Mouse (Mus musculus) E14TG2a.4 (cell line): ENCODE measurements at regions not wholly inside any gene's neighbourhood (a gene's known extent, or its start where the extent isn't known, plus 50 kb on each side); places are given as distances from the start of the nearest gene placed in this dataset.

Source experiments
- H3K27me3 ChIP-seq: 2 replicates; pipeline ENCODE4 v1.6.1; 2014; ENCODE audit warnings: low read length, control low read depth; ENCODE audit not compliant: insufficient read depth
- H3K36me3 ChIP-seq: 2 replicates; pipeline ENCODE4 v1.6.1; 2014; ENCODE audit warnings: low read length, control low read depth; ENCODE audit not compliant: insufficient read depth
- H3K4me1 ChIP-seq: replicated peaks from 2 replicates; pipeline ENCODE4 v1.6.1; 2014; ENCODE audit warnings: low read depth, low read length, control low read depth
- H3K4me3 ChIP-seq: replicated peaks from 2 replicates; pipeline ENCODE4 v1.5.1; 2014; ENCODE audit warnings: mild to moderate bottlenecking, low read length
- H3K9me3 ChIP-seq: 2 replicates; pipeline ENCODE4 v1.6.1; 2014; ENCODE audit warnings: low read length, control low read depth
- CTCF ChIP-seq: conservative IDR thresholded peaks from 2 replicates; pipeline ENCODE4 v1.5.1; 2014; ENCODE audit warnings: low read length
- NANOG ChIP-seq: IDR thresholded peaks from 2 replicates; pipeline ENCODE4 v1.6.1; 2014; ENCODE audit warnings: borderline replicate concordance, low read length, mixed read lengths
- POU5F1 ChIP-seq: IDR thresholded peaks from 2 replicates; pipeline ENCODE4 v1.6.1; 2014; ENCODE audit warnings: low read length, borderline replicate concordance

DNA sequence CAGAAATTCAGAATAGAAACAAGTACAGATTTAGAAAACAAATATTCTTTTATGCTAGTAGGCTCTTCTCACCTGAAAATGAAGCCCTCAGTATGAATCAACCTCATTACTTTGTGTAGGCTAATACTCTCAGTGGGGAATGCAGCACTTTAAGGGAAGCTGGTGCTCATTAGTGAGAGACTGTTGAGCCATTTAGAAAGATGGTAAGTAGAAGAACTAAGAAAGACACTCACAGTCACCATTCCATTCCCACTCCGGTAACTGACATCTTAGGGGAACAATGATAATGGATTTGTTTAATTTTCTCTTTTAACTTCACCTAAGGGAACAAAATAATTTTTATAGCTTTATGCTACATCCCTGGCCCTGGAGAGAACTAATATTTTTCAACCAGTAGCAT lies 648.0 kb upstream of the Nova1 start:
- Histone ChIP-seq H3K27me3 (no peaks in the 10 kb centered on the region), H3K4me3 (no peak overlapping the region), H3K4me1 (no peaks in the 10 kb centered on the region), H3K36me3 (no peaks in the 10 kb centered on the region), H3K9me3 (0 out of 2 replicates have a peak, but pooled peaks cover 3% of the 10 kb centered on the region)
- no peak for TF ChIP-seq CTCF
- no peak for TF ChIP-seq NANOG
- no peak for TF ChIP-seq POU5F1

DNA sequence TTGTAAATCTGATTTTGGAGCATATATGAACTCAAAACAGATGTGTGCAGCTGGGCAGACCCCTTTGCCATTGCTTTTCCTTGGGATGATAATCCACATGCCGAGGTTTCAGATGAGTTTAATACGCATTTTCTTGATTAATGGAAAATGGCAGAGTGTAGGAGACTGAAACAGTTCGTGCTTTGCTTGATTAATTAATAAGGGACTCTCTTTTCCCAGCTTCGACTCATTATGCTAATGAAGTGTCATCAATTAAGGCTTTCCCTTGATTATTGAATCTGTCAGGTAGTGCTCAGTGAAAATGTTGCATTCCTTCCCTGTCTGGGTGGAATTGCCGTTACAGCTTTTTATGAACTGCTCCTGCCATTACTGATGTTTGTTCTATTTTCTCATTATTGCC lies 647.2 kb upstream of the Nova1 start:
- Histone ChIP-seq H3K9me3 (0 out of 2 replicates have a peak, but pooled peaks cover 3% of the 10 kb centered on the region), H3K4me1 (no peaks in the 10 kb centered on the region), H3K36me3 (no peaks in the 10 kb centered on the region), H3K27me3 (no peaks in the 10 kb centered on the region), H3K4me3 (no peak overlapping the region)
- TF ChIP-seq POU5F1 (no peak), CTCF (no peak), NANOG (no peak)

DNA sequence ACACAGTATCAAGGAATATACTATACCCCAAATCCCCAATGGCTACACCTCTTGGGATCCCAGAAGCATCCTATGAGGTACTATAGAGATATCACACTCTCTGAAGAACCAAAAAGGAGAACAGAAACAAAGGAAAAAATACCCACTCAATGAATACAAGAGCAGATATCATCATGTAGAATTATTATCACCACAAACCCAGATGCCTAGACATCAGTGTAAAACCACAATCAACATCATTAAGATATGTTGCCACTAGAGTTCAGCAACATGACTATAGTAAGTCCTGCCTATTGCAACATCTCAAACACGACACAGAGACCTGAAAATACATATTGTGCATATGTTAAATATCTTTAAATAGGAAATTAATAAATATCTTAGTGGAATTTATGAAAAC lies 612.9 kb upstream of the Nova1 start:
- H3K4me3 ChIP-seq = no peak overlapping the region
- TF ChIP-seq NANOG (no peak), POU5F1 (no peak), CTCF (no peak)
- no peaks in the 10 kb centered on the region for H3K36me3 ChIP-seq
- no peaks in the 10 kb centered on the region for H3K27me3 ChIP-seq
- no peaks in the 10 kb centered on the region for H3K4me1 ChIP-seq
- H3K9me3 ChIP-seq = no peaks in the 10 kb centered on the region

DNA sequence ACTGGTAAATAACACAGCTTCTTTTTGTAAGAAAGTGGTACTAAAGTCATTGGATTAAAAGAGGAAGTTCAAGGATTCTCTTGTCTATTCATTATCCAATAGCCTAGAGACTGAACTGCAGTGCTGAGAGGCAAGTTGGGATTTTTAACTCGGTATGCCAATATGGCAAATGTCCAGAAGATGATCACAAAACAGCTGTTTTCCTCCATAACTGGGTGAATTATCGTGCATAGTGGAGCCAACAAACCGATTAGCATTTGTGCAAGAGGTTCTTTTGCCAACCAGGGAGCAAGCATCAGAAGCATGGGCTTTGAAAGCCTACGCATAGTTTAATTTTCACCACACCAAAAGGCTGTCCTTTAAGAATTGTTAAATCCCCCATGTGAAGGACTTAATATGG lies 593.5 kb upstream of the Nova1 start:
- Histone ChIP-seq H3K36me3 (no peaks in the 10 kb centered on the region), H3K9me3 (no peaks in the 10 kb centered on the region), H3K4me1 (no peaks in the 10 kb centered on the region), H3K27me3 (no peaks in the 10 kb centered on the region), H3K4me3 (no peak overlapping the region)
- TF ChIP-seq CTCF (no peak), POU5F1 (no peak), NANOG (no peak)

DNA sequence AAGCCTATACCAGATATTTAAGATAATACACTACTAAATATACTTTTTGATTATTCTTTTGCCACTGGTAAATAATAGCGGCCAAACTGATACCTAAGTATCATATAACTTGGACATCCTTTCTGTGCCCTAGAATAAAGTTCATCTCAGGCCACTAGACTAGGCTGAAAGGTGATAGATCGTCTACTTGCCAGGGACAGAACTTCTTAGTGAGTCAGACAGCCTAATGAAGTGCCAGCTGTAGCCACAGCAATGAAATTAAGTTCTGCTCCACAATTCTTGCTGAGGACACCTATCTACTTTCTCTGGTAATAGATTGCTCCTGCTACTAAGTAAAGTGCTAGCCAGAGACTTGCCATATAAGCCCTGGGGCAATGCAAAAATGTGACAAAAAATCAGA lies 587.8 kb upstream of the Nova1 start:
- no peaks in the 10 kb centered on the region for H3K27me3 ChIP-seq
- no peaks in the 10 kb centered on the region for H3K4me1 ChIP-seq
- H3K36me3 ChIP-seq = no peaks in the 10 kb centered on the region
- H3K9me3 ChIP-seq = no peaks in the 10 kb centered on the region
- no peak overlapping the region for H3K4me3 ChIP-seq
- TF ChIP-seq NANOG (no peak), CTCF (no peak), POU5F1 (no peak)

DNA sequence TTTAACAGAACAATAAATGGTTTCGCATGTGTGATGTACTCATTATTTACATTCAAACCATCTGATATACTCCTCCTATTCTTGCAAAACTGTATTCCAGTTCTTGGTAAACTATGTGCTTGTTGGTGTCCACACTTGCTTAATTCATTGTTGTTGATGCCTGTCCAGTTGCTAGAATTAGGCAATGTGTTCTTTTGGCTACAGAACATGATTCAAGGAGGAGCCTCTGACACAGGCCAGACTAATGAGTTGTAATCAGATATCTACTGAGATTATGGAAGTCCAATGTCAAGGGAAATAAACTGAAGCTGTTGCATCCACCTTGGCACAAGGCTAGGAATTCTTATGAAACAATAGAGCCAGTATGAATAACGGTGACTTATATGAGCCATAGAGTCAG lies 587.4 kb upstream of the Nova1 start:
- no peaks in the 10 kb centered on the region for H3K4me1 ChIP-seq
- H3K36me3 ChIP-seq = no peaks in the 10 kb centered on the region
- H3K27me3 ChIP-seq = no peaks in the 10 kb centered on the region
- no peak overlapping the region for H3K4me3 ChIP-seq
- TF ChIP-seq NANOG = no peak
- TF ChIP-seq CTCF = no peak
- no peak for TF ChIP-seq POU5F1
- no peaks in the 10 kb centered on the region for H3K9me3 ChIP-seq

DNA sequence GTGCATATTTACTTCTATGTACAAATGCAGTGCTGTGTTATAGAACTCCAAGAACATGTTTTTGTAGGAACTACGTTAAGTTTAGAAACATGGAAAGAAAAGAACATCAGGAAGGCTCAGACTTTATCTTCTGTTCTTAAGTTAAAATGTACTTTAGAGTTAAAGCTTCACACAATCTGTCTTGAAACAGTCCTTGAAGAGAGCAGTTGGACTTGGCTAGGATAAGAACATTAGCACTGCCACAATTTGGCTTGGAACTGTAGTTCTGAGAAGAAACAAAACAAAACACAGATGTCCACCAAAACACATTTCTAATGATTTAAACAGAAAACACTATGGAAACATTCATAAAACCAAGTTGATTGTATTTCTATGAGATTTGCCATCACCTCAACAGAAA lies 564.5 kb upstream of the Nova1 start:
- H3K4me3 ChIP-seq = no peak overlapping the region
- no peaks in the 10 kb centered on the region for H3K4me1 ChIP-seq
- no peaks in the 10 kb centered on the region for H3K27me3 ChIP-seq
- H3K9me3 ChIP-seq = peaks cover 4% of the 10 kb centered on the region; the same call in 1 of the 2 replicates
- TF ChIP-seq POU5F1 (no peak), NANOG (no peak), CTCF (no peak)
- no peaks in the 10 kb centered on the region for H3K36me3 ChIP-seq

DNA sequence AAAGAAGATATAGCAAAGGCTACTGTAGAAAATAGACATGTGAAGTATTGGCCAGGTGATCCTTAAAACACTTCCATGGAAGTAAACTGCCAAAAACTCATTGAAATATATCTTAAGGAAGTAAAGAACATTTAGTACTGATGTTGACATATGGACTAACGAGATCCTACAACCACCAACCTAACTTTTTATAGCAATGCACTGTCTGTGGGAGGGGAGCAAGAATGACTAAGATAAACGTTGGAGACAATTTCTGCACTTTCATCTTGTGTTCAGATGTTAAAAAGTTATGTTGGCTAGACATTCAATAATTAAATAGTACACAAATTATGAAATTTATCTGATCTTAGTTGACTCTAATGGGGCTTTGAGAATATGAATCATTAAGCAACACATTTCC lies 534.5 kb upstream of the Nova1 start:
- TF ChIP-seq POU5F1 (no peak), CTCF (no peak), NANOG (no peak)

DNA sequence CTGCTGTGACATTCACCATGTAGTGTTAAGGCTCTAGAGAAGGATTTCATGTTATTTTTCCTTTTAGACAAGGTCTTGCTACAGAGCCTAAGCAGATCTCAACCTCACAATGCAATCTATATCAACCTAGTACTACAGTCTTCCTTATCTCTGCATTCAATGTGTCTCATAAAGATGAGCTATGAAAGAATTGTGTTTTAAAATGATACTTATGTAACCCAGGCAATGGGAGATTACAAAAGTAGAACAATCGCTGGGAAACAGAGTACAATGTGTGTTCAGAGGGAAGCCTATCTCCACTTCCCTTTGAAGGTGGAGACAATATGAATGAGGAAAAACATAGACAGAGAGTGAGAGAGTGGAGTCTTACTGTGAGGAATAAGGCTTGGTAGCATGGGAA lies 532.5 kb upstream of the Nova1 start:
- H3K4me1 ChIP-seq = no peaks in the 10 kb centered on the region
- no peaks in the 10 kb centered on the region for H3K27me3 ChIP-seq
- no peak for TF ChIP-seq POU5F1
- TF ChIP-seq CTCF = no peak
- no peak overlapping the region for H3K4me3 ChIP-seq
- H3K36me3 ChIP-seq = no peaks in the 10 kb centered on the region
- no peaks in the 10 kb centered on the region for H3K9me3 ChIP-seq

More for the DNA sequence above, 534.5 kb upstream of the Nova1 start:
- no peaks in the 10 kb centered on the region for H3K27me3 ChIP-seq
- H3K4me1 ChIP-seq = no peaks in the 10 kb centered on the region
- no peak overlapping the region for H3K4me3 ChIP-seq
- H3K9me3 ChIP-seq = no peaks in the 10 kb centered on the region
- no peaks in the 10 kb centered on the region for H3K36me3 ChIP-seq
